16 mouse cellular contexts compared by ENCODE assay signal in genomic region chr9:87387516-87387915, GRCm38 (mm10).
"Had no signal": no experiment of that assay in that cellular context is flagged by ENCODE, and none has a peak within 500 bp of the region (broad histone marks: within the 10 kb centered on the region; RNA-seq: fewer than 3 reads in every experiment).

No protein-coding gene starts in this region.

- ATAC-seq: intestine, postnatal 0 days; liver, postnatal 0 days; midbrain, embryonic 15.5 days had no signal

- H3K4me3 ChIP-seq: liver, embryonic 13.5 days; lung, embryonic 15.5 days; megakaryocyte, embryonic 14.5 days; midbrain, embryonic 15.5 days; neural tube, embryonic 12.5 days had no signal

- H3K4me1 ChIP-seq: liver, embryonic 13.5 days; lung, embryonic 15.5 days; megakaryocyte, embryonic 14.5 days; midbrain, embryonic 15.5 days; neural tube, embryonic 12.5 days had no signal

- H3K36me3 ChIP-seq: liver, embryonic 13.5 days; lung, embryonic 15.5 days; midbrain, embryonic 15.5 days; neural tube, embryonic 12.5 days had no signal

- H3K9me3 ChIP-seq: liver, embryonic 13.5 days; lung, embryonic 15.5 days; midbrain, embryonic 15.5 days; neural tube, embryonic 12.5 days had no signal

- H3K4me2 ChIP-seq: liver, embryonic 13.5 days; lung, embryonic 15.5 days; midbrain, embryonic 11.5 days; midbrain, embryonic 15.5 days; neural tube, embryonic 12.5 days had no signal

- H3K27me3 ChIP-seq: liver, embryonic 13.5 days; lung, embryonic 15.5 days; megakaryocyte, embryonic 14.5 days; midbrain, embryonic 15.5 days; neural tube, embryonic 12.5 days had no signal

- H3K9ac ChIP-seq: liver, embryonic 13.5 days; liver, postnatal 0 days; lung, embryonic 15.5 days; midbrain, embryonic 15.5 days; neural tube, embryonic 12.5 days had no signal

- H3K27ac ChIP-seq: kidney, postnatal 0 days; liver, embryonic 13.5 days; lung, embryonic 15.5 days; macrophage; midbrain, embryonic 15.5 days; neural tube, embryonic 12.5 days had no signal

- DNase-seq: kidney, adult 9 months; kidney, postnatal 36 days; liver; liver, embryonic 13.5 days; liver, postnatal 0 days; lung, postnatal 14 days; right cerebral cortex, postnatal 14 days; thymus, postnatal 36 days had no signal
